Mouse (Mus musculus) heart, adult 9 months (tissue): ENCODE data around the gene Lce3e.

Experiments
- DNase-seq, 2 experiments: peaks; one replicate each; pipeline ENCODE4 v3.0.0; 2022; ENCODE audit warnings: low spot score in 2 of 2

The Lce3e gene

GRCm38 (mm10) chr3:92966761-92967160, at the start of gene Lce3e:
Gene Lce3e (plus strand): TSS chr3:92967061.
- no peak for DNase-seq

DNA sequence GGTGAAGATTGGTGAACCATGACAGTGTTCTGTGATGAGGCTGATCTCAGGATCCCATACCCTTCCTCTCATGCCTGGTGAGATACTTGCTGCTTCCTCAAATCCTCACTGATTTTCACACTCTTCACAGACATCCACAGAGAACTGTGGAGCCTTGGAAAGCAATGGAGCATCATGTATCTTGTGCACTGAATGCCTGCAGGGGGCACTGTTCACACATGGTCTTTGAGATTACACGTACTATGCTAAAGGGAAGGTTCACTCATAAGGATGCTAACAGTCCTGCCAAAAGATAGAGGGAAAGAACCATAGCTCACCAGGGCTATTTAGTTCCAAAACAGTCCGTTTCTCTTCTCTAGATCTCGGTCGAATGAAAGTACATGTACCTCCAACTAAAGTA, 46.5 kb upstream of the Lce3e start:
- no peak for DNase-seq

DNA sequence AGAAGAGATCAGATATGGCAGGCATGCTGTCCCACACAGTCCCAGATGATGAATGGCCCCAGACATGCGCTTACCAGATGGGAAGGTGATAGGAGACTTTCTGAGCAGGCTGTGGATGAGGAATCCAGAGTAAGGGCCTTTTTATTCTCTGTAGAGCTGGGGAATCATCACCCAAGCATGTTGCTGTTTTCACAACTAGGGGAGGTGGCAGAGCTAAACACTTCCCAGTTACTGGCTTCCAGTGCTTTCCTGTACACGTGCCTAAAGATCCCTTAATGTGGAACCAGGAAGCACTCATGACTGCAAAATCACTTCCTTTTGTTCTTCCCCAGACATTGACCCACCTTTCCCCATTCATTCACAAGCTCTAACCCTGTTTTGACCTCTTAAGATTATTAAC, 40.7 kb upstream of the Lce3e start, which contains the start of gene Lce3a:
Gene Lce3a (minus strand): TSS at position 101 of the 400 bp plus-strand sequence.
- no peak for DNase-seq

DNA sequence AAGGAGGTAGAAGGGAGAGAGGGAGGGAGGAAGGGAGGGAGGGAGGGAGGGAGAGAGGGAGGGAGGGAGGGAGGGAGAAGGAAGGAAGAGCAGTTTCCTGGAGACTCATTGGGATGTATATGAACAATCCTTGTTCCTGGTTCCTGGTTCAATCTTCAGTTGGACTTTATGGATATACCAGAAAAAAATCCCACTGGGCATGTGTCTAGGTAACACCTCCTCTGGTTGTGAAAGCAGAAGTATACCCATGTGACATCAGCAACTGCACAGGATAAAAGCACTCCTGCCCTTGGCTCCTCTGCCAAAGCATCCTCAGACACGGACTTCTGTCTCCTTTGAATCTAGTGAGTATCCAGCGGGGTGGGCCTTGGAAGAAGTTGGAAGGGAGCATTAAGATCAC, 34.2 kb upstream of the Lce3e start, which contains the start of gene Lce3b:
Gene Lce3b (plus strand): TSS at position 301 of the 400 bp plus-strand sequence.
- no peak for DNase-seq

DNA sequence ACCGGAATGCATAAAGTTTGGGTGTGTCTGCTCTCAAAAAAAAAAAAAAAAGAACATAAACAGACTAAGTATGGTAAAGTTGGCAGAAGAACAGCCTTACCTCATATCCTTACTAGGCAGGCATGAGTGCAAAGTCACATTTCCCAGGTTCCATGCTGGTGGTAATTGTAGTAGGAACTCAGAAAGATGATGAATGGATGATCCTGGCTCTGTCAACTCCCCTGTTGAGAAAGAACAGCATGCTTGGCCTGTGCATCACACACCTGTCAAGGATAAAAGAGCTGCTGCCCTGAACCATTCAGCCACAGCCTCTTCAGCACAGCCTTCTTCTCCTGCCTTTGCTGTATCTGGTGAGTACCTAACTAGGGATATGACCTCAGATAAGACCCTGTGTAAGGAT, 22.7 kb upstream of the Lce3e start, which contains the start of gene Lce3c:
Gene Lce3c (plus strand): TSS at position 301 of the 400 bp plus-strand sequence.
- DNase-seq, result no peak

GRCm38 (mm10) chr3:92957090-92957489, 9.8 kb upstream of the Lce3e start, which contains the start of gene Lce3d:
Gene Lce3d (plus strand): TSS chr3:92957390.
- DNase-seq, result no peak

GRCm38 (mm10) chr3:92978484-92978883, 11.6 kb downstream of the Lce3e start:
- DNase-seq, result no peak

GRCm38 (mm10) chr3:92991926-92992325, 25.1 kb downstream of the Lce3e start, which contains the start of gene Lce3f:
Gene Lce3f (plus strand): TSS chr3:92992226.
- DNase-seq, result no peak

DNA sequence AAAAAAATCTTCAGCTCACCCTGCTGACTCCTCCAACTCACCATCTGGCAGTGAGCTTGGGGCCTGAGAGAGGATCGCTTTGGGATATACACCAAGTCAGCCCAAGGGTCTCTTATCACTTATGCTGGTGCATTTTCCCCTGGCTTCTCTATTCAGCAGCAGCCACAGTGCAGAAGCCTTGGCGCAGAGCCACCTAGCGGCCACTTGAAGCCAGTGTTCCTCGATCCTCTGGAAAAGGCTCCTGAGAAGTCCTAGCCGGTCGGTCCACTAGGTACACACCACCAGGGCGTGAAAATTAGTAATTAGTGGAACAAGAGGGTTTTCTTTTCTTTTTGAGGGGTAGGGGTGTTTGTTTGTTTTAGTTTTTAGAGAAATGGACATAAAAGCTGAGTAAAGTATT, 31.8 kb downstream of the Lce3e start:
- peak in 1 of 2 experiments; percentile 3 for DNase-seq

DNA sequence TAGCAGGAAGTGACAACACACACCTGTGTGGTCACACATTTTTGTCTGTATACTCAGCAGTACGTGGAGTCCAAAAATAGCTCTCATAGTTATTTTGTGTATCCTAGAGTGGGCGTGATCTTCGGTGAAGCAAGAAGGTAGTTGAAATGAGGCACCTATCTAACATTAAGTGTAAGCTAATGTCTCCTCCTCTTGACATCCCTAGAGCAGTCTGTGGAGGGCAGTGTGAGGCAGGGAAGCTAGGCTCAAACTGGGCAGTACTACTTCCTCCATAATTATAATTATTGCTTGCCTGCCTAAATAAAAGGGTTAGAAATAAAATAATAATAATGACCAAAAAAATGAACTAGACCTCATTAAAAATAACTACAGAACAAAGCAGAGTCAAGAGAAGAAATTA, 33.8 kb downstream of the Lce3e start:
- no peak for DNase-seq

DNA sequence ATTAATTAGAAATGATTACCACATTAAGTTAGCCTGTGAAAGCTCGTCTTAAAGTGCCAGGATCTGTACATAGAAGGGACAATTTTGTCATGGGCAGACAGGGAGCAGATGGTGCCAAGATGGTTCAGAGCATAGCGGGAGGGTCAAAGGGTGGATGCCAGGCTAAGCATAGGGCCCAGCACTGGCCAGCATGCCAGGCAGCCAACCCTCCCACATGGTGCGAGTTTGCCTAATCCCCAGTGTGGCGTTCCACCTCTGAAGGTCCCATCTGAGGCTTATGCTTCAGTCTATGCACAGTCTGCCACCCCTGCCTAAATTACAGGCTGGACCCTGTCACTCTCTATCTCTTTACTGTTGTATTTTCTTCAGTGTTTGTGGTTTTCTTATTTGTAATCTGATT, 36.0 kb downstream of the Lce3e start:
- DNase-seq, result no peak

DNA sequence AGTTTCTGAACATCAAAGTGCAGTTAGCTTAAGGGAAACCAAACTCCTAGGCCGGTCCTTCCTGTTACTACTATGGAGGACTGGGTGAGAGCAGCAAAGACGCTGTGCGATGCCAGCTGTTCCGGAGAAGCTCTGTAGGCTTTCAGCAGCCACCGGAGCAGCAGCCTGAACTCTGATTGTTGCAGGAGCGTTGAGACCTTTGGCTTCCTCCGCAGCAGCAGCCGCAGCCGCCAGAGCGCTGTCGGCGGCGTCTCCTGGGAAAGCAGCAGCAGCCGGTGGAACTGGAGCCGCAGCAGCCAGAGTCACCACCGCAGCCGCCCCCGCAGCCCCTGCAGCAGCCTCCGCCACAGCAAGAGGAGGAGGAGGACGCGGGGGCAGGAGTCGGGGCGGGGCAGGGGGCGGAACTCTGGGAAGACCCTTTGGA, 47.5 kb downstream of the Lce3e start:
- no peak for DNase-seq

GRCm38 (mm10) chr3:93014871-93015270, 48.0 kb downstream of the Lce3e start:
- no peak for DNase-seq

DNA sequence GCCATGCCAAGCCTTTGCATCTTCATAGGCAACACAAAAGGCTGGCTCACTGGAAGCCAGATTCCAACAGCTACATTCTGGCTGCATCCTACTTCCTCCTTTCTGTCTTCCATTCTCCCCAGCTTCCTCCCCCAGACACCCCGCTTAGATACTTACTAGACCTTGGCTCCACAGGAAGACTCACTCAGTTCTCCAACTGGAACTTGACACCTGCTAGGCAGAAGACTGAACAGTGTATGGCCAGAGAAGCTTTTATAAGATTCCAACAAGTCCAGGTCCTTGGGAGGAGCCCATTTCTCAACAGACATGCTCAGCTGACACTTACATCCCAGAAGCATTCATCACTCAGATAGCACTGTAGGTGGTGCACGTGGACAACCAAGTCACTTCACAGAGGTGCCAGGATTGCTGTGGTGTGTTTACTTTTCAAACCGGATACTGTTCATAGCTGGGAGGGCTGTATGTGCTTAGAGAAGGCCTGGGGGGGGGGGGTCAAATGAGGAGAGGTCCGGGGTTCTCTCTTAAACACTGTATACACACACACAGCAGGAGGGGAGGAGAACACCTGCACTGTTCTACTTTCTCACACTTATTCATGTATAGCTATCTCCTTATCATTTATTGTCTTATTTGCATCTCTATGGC, 48.7 kb downstream of the Lce3e start, which contains the start of gene Crct1:
Gene Crct1 (minus strand): TSS at position 228 of the 645 bp plus-strand sequence.
- no peak for DNase-seq
